ENCODE assay signal across 24 mouse cellular contexts in the genomic region with DNA sequence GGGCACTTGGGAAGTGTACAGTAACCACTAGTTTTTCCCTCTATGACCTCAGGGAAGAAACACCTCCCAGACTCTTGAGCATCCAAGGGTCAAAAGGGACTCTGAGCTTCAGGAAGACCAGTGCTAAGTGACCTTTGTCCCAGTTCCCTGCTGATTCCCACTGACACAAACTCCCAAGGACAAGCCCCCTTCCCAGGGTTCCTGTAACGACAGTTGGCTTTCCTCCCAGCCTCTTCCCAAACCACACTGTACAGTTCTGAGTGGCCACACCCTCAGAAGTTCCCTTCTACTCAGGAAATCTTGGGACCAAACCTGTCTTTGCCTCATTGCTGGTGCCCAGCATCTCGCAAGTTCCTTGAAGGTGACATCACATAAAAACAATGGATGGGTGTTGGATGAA. TPM values are rescaled to one million over a fixed set of nuclear protein-coding genes. Genes with fewer than 3 reads are reported as not detected.
DNase-seq lines count a peak whose midpoint lies in the region; ATAC-seq and TF ChIP-seq lines count a peak whose summit lies in the region.
"Had no signal": no experiment of that assay in that cellular context is flagged by ENCODE, and none has a peak within 500 bp of the region (broad histone marks: within the 10 kb centered on the region; RNA-seq: fewer than 3 reads in every experiment).

No protein-coding gene starts in this region.

- TF ChIP-seq CTCF in kidney, postnatal 0 days (IDR thresholded peaks at IDR 0.05; ENCODE audit: low read depth) = no peak

- no peak overlapping the region for H3K4me3 ChIP-seq in kidney, postnatal 0 days (replicated peaks; ENCODE audit: low read depth, low read length)
- H3K4me3 ChIP-seq: embryonic facial prominence, embryonic 12.5 days; forebrain, embryonic 15.5 days; heart, embryonic 13.5 days; hindbrain, embryonic 12.5 days had no signal

- no peak overlapping the region for H3K9ac ChIP-seq in kidney, postnatal 0 days (ENCODE audit: low read depth, low read length)
- H3K9ac ChIP-seq: embryonic facial prominence, embryonic 12.5 days; forebrain, embryonic 15.5 days; heart, embryonic 13.5 days; hindbrain, embryonic 12.5 days had no signal

- DNase-seq in heart, adult 11 months = peak; percentile 96
- no peak for DNase-seq in heart, postnatal 14 days
- DNase-seq in kidney, postnatal 0 days (ENCODE audit: low spot score) = no peak
- no peak for DNase-seq in kidney, adult 8-10 months
- DNase-seq in lung, postnatal 36 days = peak; percentile 40
- DNase-seq in lung, postnatal 4 days = no peak
- no peak for DNase-seq in frontal cortex, postnatal 10 days (ENCODE audit: low spot score in 2 of 2)
- DNase-seq in layer of hippocampus, postnatal 14 days (ENCODE audit: low spot score in 2 of 2) = no peak
- DNase-seq: adrenal gland, adult 2 months; adrenal gland, postnatal 25 days; cerebellum, adult 2 months; cerebellum, postnatal 10 days; gastrocnemius, postnatal 10 days; heart, postnatal 4 days had no signal

- no peaks in the 10 kb centered on the region for H3K36me3 ChIP-seq in kidney, postnatal 0 days (ENCODE audit: insufficient read depth, low read length)
- H3K36me3 ChIP-seq: embryonic facial prominence, embryonic 12.5 days; forebrain, embryonic 15.5 days; heart, embryonic 13.5 days had no signal

- H3K27me3 ChIP-seq in kidney, postnatal 0 days (ENCODE audit: insufficient read depth, low read length) = no peaks in the 10 kb centered on the region
- H3K27me3 ChIP-seq: embryonic facial prominence, embryonic 12.5 days; hindbrain, embryonic 12.5 days had no signal

- peak overlapping the region; percentile 5; the same call in 1 of the 2 replicates for H3K27ac ChIP-seq in kidney, postnatal 0 days
- H3K27ac ChIP-seq: forebrain, embryonic 15.5 days; heart, embryonic 13.5 days; hindbrain, embryonic 12.5 days had no signal

- no peak overlapping the region for H3K4me2 ChIP-seq in kidney, postnatal 0 days (ENCODE audit: low read length)
- H3K4me2 ChIP-seq: embryonic facial prominence, embryonic 12.5 days; forebrain, embryonic 15.5 days; heart, embryonic 13.5 days; hindbrain, embryonic 12.5 days had no signal

- no peak for ATAC-seq in kidney, postnatal 0 days (replicated peaks; ENCODE audit: low FRiP score, low read depth)
- ATAC-seq: forebrain, embryonic 15.5 days; hindbrain, embryonic 16.5 days had no signal

- no peaks in the 10 kb centered on the region for H3K9me3 ChIP-seq in kidney, postnatal 0 days (replicated peaks; ENCODE audit: low read length)
- H3K9me3 ChIP-seq: embryonic facial prominence, embryonic 12.5 days; forebrain, embryonic 15.5 days; heart, embryonic 13.5 days; hindbrain, embryonic 12.5 days had no signal

- intact Hi-C loops in heart, postnatal 14 days (cut with DNase I) = no loop called here

- 58% methylated on average over 2 of the region's 2 CpGs for WGBS in kidney, postnatal 0 days

- peaks cover 72% of the 10 kb centered on the region for H3K4me1 ChIP-seq in kidney, postnatal 0 days (replicated peaks; ENCODE audit: insufficient read depth, low read length)

RNA-seq across cellular contexts. Expression of gene Fignl2, which starts 5.6 kb away (rescaled TPM):
- 1 to 10 TPM; 2.3 to 2.8 TPM for total RNA-seq in heart, postnatal 14 days (2021)
- polyA plus RNA-seq in kidney, postnatal 0 days (2015; fragmentation: Nextera tagmentation; extraction: Ambion mirVana) = 0.38 and 0.47 TPM in 2 replicates
- total RNA-seq in layer of hippocampus, postnatal 14 days (2021) = 1 to 10 TPM; 1.1 to 1.2 TPM
- total RNA-seq: CH12.LX had no signal
- polyA plus RNA-seq: forebrain, embryonic 15.5 days had no signal

RNA-seq across cellular contexts. Expression of gene Gm47841, which starts 25.5 kb away (rescaled TPM):
- total RNA-seq in heart, postnatal 14 days (2021) = not detected
- not detected in 2 replicates for polyA plus RNA-seq in kidney, postnatal 0 days (2015; fragmentation: Nextera tagmentation; extraction: Ambion mirVana)
- total RNA-seq in layer of hippocampus, postnatal 14 days (2021) = not detected
- total RNA-seq: adrenal gland, postnatal 25 days; CH12.LX; gastrocnemius, postnatal 10 days had no signal
- polyA plus RNA-seq: adrenal gland, adult 2 months; cerebellum, adult 2 months; embryonic facial prominence, embryonic 12.5 days; forebrain, embryonic 11.5 days; forebrain, embryonic 15.5 days; heart, embryonic 13.5 days; heart, postnatal 0 days; hindbrain, embryonic 12.5 days; hindbrain, embryonic 16.5 days had no signal

RNA-seq across cellular contexts. Expression of gene Ankrd33, which starts 42.8 kb away (rescaled TPM):
- not detected for total RNA-seq in heart, postnatal 14 days (2021)
- not detected in 2 replicates for polyA plus RNA-seq in kidney, postnatal 0 days (2015; fragmentation: Nextera tagmentation; extraction: Ambion mirVana)
- total RNA-seq in layer of hippocampus, postnatal 14 days (2021) = not detected
- total RNA-seq: CH12.LX; gastrocnemius, postnatal 10 days; gastrocnemius, postnatal 4 days; heart, adult 8-10 months; heart, postnatal 4 days had no signal
- polyA plus RNA-seq: embryonic facial prominence, embryonic 12.5 days; forebrain, embryonic 11.5 days; forebrain, embryonic 15.5 days; heart, embryonic 13.5 days; heart, postnatal 0 days; hindbrain, embryonic 12.5 days; hindbrain, embryonic 16.5 days had no signal

RNA-seq across cellular contexts. Expression of gene Acvrl1, which starts 55.6 kb away (rescaled TPM):
- total RNA-seq in heart, postnatal 14 days (2021) = 10 to 100 TPM; 28.5 to 31.5 TPM
- 16.9 and 17.8 TPM in 2 replicates for polyA plus RNA-seq in kidney, postnatal 0 days (2015; fragmentation: Nextera tagmentation; extraction: Ambion mirVana)
- total RNA-seq in layer of hippocampus, postnatal 14 days (2021) = 10 to 100 TPM; 11.9 to 12.0 TPM

Comparison
In these comparisons a context has a peak if more than half of its experiments do, and no peak if none do; other contexts are left out.
1. DNase-seq: peak in heart, adult 11 months (single experiment) and lung, postnatal 36 days (single experiment); none in heart, postnatal 14 days (0 of 2), kidney, postnatal 0 days (single experiment), kidney, adult 8-10 months (0 of 2), lung, postnatal 4 days (0 of 2), frontal cortex, postnatal 10 days (0 of 2) and layer of hippocampus, postnatal 14 days (0 of 2).